Mouse (Mus musculus): ENCODE data around the gene Acss2. TPM values are rescaled to one million over a fixed set of nuclear protein-coding genes. Genes with fewer than 3 reads are reported as not detected.

Acss2 gene
- polyA plus RNA-seq, 1 experiment from 2014 or later: 15.3 TPM

DNA sequence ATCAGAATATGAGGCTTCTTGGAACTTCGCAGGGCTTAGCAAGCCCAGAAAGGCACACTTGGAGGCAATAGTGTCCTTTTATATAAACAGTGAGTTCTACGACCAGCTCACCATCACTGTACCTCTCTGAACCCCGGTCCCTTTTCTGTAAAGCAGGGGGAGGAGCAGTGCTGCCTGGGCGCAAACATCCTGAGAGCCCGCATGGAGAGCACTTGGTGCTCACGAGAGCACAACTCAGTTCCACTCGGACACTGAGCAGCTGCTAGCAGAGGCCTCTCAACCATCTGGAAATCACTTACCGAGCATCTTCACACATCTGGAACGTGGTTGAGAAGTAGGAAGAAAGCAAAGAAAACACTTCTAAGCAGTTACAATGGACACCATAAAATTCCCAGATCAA lies 58.9 kb downstream of the Acss2 start:
- Histone ChIP-seq H3K36me3 (ENCODE audit: control insufficient read depth, insufficient read depth, low read length) (peaks cover 11% of the 10 kb centered on the region; the same call in 1 of the 2 replicates), H3K4me2 (ENCODE audit: low read depth, low read length) (no peak overlapping the region), H3K9me3 (ENCODE audit: control insufficient read depth, low read length) (no peaks in the 10 kb centered on the region; the same call in 1 of the 2 replicates), H3K27me3 (replicated peaks; ENCODE audit: control insufficient read depth, insufficient read depth, low read length) (no peaks in the 10 kb centered on the region), H3K4me1 (ENCODE audit: control insufficient read depth, insufficient read depth, low read length) (no peaks in the 10 kb centered on the region), H3K4me3 (ENCODE audit: low read depth, low read length) (no peak overlapping the region), H3K27ac (replicated peaks; ENCODE audit: low read depth, low read length) (no peak overlapping the region), H3K9ac (ENCODE audit: low read depth, low read length) (no peak overlapping the region)
- 78% methylated on average over 9 of the region's 9 CpGs for WGBS
- ATAC-seq (ENCODE audit: low read depth) (no peak), DNase-seq (ENCODE audit: low spot score) (no peak)

- Histone ChIP-seq H3K27me3 (replicated peaks; ENCODE audit: control insufficient read depth, insufficient read depth, low read length) (no peaks in the 10 kb centered on the region), H3K4me1 (ENCODE audit: control insufficient read depth, insufficient read depth, low read length) (no peaks in the 10 kb centered on the region), H3K4me3 (ENCODE audit: low read depth, low read length) (no peak overlapping the region), H3K4me2 (ENCODE audit: low read depth, low read length) (no peak overlapping the region), H3K27ac (replicated peaks; ENCODE audit: low read depth, low read length) (no peak overlapping the region), H3K9me3 (ENCODE audit: control insufficient read depth, low read length) (no peaks in the 10 kb centered on the region; the same call in 1 of the 2 replicates), H3K36me3 (ENCODE audit: control insufficient read depth, insufficient read depth, low read length) (peaks cover 9% of the 10 kb centered on the region; the same call in 1 of the 2 replicates), H3K9ac (ENCODE audit: low read depth, low read length) (no peak overlapping the region)
- no peak for DNase-seq (ENCODE audit: low spot score)
- no peak for ATAC-seq (ENCODE audit: low read depth)
- 94% methylated on average over 3 of the region's 3 CpGs for WGBS
These were observed 62.6 kb downstream of the Acss2 start for GRCm38 (mm10) chr2:155580331-155580730.

DNA sequence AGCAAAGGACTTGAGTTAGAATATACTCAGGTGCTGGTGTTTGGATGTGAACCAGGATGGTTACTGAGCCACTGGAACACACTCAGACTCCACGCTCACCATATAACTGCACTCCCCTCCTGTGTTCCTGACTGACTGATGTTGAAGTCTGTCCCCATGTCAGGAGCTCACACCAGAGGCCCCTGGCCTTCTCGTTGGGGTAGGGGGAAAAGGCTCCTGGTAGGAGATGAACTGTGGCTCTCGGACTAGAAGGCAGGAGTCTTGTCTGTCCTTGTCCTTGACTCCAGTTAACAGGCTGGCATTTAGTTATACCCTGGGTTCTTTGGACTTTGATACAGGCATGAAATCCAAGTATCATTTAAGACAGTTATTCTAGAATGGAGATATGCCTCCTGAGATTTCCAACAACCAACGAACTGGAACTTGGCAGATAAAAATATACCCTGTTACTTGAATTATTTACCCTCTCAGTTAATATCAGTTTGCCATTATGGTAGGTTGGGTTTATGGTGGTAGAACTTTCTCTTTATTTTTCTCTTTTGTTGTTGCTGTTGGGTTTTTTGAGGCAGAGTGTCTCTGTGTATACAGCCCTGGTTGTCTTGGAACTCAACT lies 64.7 kb downstream of the Acss2 start:
- ATAC-seq (ENCODE audit: low read depth) (no peak), DNase-seq (ENCODE audit: low spot score) (no peak)
- Histone ChIP-seq H3K27me3 (replicated peaks; ENCODE audit: control insufficient read depth, insufficient read depth, low read length) (no peaks in the 10 kb centered on the region), H3K27ac (replicated peaks; ENCODE audit: low read depth, low read length) (no peak overlapping the region), H3K4me3 (ENCODE audit: low read depth, low read length) (no peak overlapping the region), H3K4me1 (ENCODE audit: control insufficient read depth, insufficient read depth, low read length) (no peaks in the 10 kb centered on the region), H3K4me2 (ENCODE audit: low read depth, low read length) (no peak overlapping the region), H3K36me3 (ENCODE audit: control insufficient read depth, insufficient read depth, low read length) (no peaks in the 10 kb centered on the region), H3K9me3 (ENCODE audit: control insufficient read depth, low read length) (no peaks in the 10 kb centered on the region), H3K9ac (ENCODE audit: low read depth, low read length) (no peak overlapping the region)
- 84% methylated on average over 4 of the region's 4 CpGs for whole genome bisulfite sequencing

DNA sequence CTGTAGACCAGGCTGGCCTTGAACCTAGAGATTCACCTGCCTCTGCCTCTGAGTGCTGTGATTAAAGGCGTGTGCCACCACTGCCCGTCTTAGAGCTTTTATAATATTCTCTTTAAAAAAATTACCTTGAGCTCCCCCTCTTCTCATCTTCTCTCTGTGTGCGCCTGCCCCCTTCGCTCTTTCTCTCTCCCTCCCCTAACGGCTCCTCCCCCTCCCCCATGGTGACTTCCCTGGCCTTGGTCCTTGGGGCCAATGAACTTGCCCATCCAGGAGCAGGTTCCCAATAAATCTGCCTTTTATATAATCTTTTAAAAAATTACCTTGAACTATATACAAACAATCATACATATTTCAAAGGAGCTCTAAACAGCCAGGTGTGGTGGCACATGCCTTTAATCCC lies 65.2 kb downstream of the Acss2 start:
- Histone ChIP-seq H3K9me3 (ENCODE audit: control insufficient read depth, low read length) (no peaks in the 10 kb centered on the region), H3K4me2 (ENCODE audit: low read depth, low read length) (no peak overlapping the region), H3K27ac (replicated peaks; ENCODE audit: low read depth, low read length) (no peak overlapping the region), H3K36me3 (ENCODE audit: control insufficient read depth, insufficient read depth, low read length) (no peaks in the 10 kb centered on the region), H3K4me1 (ENCODE audit: control insufficient read depth, insufficient read depth, low read length) (no peaks in the 10 kb centered on the region), H3K4me3 (ENCODE audit: low read depth, low read length) (no peak overlapping the region), H3K27me3 (replicated peaks; ENCODE audit: control insufficient read depth, insufficient read depth, low read length) (no peaks in the 10 kb centered on the region), H3K9ac (ENCODE audit: low read depth, low read length) (no peak overlapping the region)
- 87% methylated on average over 5 of the region's 5 CpGs for WGBS
- DNase-seq (ENCODE audit: low spot score): no peak
- ATAC-seq (ENCODE audit: low read depth): no peak

- 39% methylated on average over 5 of the region's 5 CpGs for WGBS
These were observed 66.3 kb downstream of the Acss2 start for GRCm38 (mm10) chr2:155583927-155584530.

GRCm38 (mm10) chr2:155585082-155585481 lies 67.3 kb downstream of the Acss2 start:
- H3K4me2 ChIP-seq (ENCODE audit: low read depth, low read length): no peak overlapping the region
- H3K27ac ChIP-seq (replicated peaks; ENCODE audit: low read depth, low read length): no peak overlapping the region
- H3K4me3 ChIP-seq (ENCODE audit: low read depth, low read length): no peak overlapping the region
- ATAC-seq (ENCODE audit: low read depth) (no peak), DNase-seq (ENCODE audit: low spot score) (no peak)
- H3K9me3 ChIP-seq (ENCODE audit: control insufficient read depth, low read length): no peaks in the 10 kb centered on the region
- H3K27me3 ChIP-seq (replicated peaks; ENCODE audit: control insufficient read depth, insufficient read depth, low read length): no peaks in the 10 kb centered on the region
- 85% methylated on average over 9 of the region's 9 CpGs for WGBS
- H3K4me1 ChIP-seq (ENCODE audit: control insufficient read depth, insufficient read depth, low read length): no peaks in the 10 kb centered on the region
- H3K36me3 ChIP-seq (ENCODE audit: control insufficient read depth, insufficient read depth, low read length): no peaks in the 10 kb centered on the region
- no peak overlapping the region for H3K9ac ChIP-seq (ENCODE audit: low read depth, low read length)

More at GRCm38 (mm10) chr2:155583927-155584530, 66.3 kb downstream of the Acss2 start:
- no peak overlapping the region for H3K9ac ChIP-seq (ENCODE audit: low read depth, low read length)
- H3K9me3 ChIP-seq (ENCODE audit: control insufficient read depth, low read length): no peaks in the 10 kb centered on the region
- ATAC-seq (ENCODE audit: low read depth) (0 out of 2 replicates have a peak, but pooled peaks have one; percentile 12), DNase-seq (ENCODE audit: low spot score) (peak; percentile 51)
- H3K4me1 ChIP-seq (ENCODE audit: control insufficient read depth, insufficient read depth, low read length): no peaks in the 10 kb centered on the region
- H3K36me3 ChIP-seq (ENCODE audit: control insufficient read depth, insufficient read depth, low read length): no peaks in the 10 kb centered on the region
- no peak overlapping the region for H3K4me3 ChIP-seq (ENCODE audit: low read depth, low read length)
- no peak overlapping the region for H3K4me2 ChIP-seq (ENCODE audit: low read depth, low read length)
- H3K27ac ChIP-seq (replicated peaks; ENCODE audit: low read depth, low read length): no peak overlapping the region
- H3K27me3 ChIP-seq (replicated peaks; ENCODE audit: control insufficient read depth, insufficient read depth, low read length): no peaks in the 10 kb centered on the region

DNA sequence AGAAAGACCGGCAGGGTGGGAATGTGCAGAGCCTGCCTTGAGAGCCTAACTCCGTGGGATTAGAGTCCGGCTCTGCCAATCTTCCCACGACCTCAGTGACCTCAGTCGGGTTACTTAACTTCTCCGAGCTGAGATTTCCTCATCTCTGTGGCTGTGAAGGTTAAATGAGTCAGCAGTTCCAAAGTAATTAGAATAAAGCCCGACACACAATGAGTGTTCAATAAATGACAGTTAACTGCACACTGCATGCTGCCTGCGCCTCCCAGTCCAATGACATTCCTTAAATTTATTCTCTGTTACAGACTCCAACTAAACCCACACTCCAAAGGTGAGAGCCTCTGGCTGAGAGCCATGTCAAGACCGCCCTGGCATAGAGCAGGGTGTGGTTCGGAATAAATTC lies 67.7 kb downstream of the Acss2 start:
- DNase-seq (ENCODE audit: low spot score): no peak
- Histone ChIP-seq H3K4me1 (ENCODE audit: control insufficient read depth, insufficient read depth, low read length) (no peaks in the 10 kb centered on the region), H3K9me3 (ENCODE audit: control insufficient read depth, low read length) (no peaks in the 10 kb centered on the region), H3K4me3 (ENCODE audit: low read depth, low read length) (no peak overlapping the region), H3K27ac (replicated peaks; ENCODE audit: low read depth, low read length) (no peak overlapping the region), H3K36me3 (ENCODE audit: control insufficient read depth, insufficient read depth, low read length) (no peaks in the 10 kb centered on the region), H3K9ac (ENCODE audit: low read depth, low read length) (no peak overlapping the region), H3K27me3 (replicated peaks; ENCODE audit: control insufficient read depth, insufficient read depth, low read length) (no peaks in the 10 kb centered on the region), H3K4me2 (ENCODE audit: low read depth, low read length) (no peak overlapping the region)
- ATAC-seq (ENCODE audit: low read depth): no peak
- WGBS: 63% methylated on average over 10 of the region's 10 CpGs

GRCm38 (mm10) chr2:155588136-155588535 lies 70.4 kb downstream of the Acss2 start:
- H3K27ac ChIP-seq (replicated peaks; ENCODE audit: low read depth, low read length): no peak overlapping the region
- no peak overlapping the region for H3K4me3 ChIP-seq (ENCODE audit: low read depth, low read length)
- peaks cover 9% of the 10 kb centered on the region for H3K4me1 ChIP-seq (ENCODE audit: control insufficient read depth, insufficient read depth, low read length)
- DNase-seq (ENCODE audit: low spot score) (no peak), ATAC-seq (ENCODE audit: low read depth) (no peak)
- no peaks in the 10 kb centered on the region for H3K9me3 ChIP-seq (ENCODE audit: control insufficient read depth, low read length)
- no peak overlapping the region for H3K4me2 ChIP-seq (ENCODE audit: low read depth, low read length)
- 73% methylated on average over 3 of the region's 3 CpGs for WGBS
- H3K9ac ChIP-seq (ENCODE audit: low read depth, low read length): no peak overlapping the region
- H3K36me3 ChIP-seq (ENCODE audit: control insufficient read depth, insufficient read depth, low read length): no peaks in the 10 kb centered on the region
- H3K27me3 ChIP-seq (replicated peaks; ENCODE audit: control insufficient read depth, insufficient read depth, low read length): no peaks in the 10 kb centered on the region

- Histone ChIP-seq H3K4me1 (ENCODE audit: control insufficient read depth, insufficient read depth, low read length) (peaks cover 10% of the 10 kb centered on the region), H3K9me3 (ENCODE audit: control insufficient read depth, low read length) (no peaks in the 10 kb centered on the region), H3K9ac (ENCODE audit: low read depth, low read length) (no peak overlapping the region), H3K27me3 (replicated peaks; ENCODE audit: control insufficient read depth, insufficient read depth, low read length) (no peaks in the 10 kb centered on the region), H3K4me2 (ENCODE audit: low read depth, low read length) (no peak overlapping the region), H3K27ac (replicated peaks; ENCODE audit: low read depth, low read length) (no peak overlapping the region), H3K4me3 (ENCODE audit: low read depth, low read length) (no peak overlapping the region), H3K36me3 (ENCODE audit: control insufficient read depth, insufficient read depth, low read length) (no peaks in the 10 kb centered on the region)
- 73% methylated on average over 6 of the region's 6 CpGs for WGBS
- ATAC-seq (ENCODE audit: low read depth): no peak
- DNase-seq (ENCODE audit: low spot score): no peak
These were observed 71.8 kb downstream of the Acss2 start for GRCm38 (mm10) chr2:155589521-155589920.
